Mouse (Mus musculus) kidney, adult 9 months (tissue): ENCODE measurements at regions not wholly inside any gene's neighbourhood (a gene's known extent, or its start where the extent isn't known, plus 50 kb on each side); places are given as distances from the start of the nearest gene placed in this dataset.

ENCODE experiments used
- DNase-seq: peaks from one replicate; pipeline ENCODE4 v3.0.0; 2022

DNA sequence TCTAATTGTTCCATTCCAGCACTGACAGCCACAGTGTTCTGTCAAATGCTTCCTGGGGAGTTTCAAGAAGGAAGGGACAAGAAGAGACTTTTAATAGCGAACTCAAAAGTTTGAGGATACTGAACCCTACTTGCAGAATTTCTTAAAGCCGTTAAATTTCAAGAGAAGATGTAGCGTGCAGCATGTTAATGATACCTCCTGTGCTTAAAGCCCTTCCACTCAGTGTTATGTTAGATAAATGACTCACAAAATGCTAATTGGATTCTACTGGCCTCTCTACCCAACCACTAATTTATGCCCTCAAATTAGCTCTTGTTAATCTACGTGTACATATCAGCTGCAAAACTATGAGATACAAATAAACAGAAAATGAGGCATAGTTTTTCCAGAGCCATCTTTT is 541.8 kb upstream of the Cdh20 start:
- DNase-seq = no peak

- no peak for DNase-seq
Observed at GRCm38 (mm10) chr1:104226901-104227300, 541.4 kb upstream of the Cdh20 start.

- no peak for DNase-seq
Observed at GRCm38 (mm10) chr1:104241605-104242004, 526.7 kb upstream of the Cdh20 start.

DNA sequence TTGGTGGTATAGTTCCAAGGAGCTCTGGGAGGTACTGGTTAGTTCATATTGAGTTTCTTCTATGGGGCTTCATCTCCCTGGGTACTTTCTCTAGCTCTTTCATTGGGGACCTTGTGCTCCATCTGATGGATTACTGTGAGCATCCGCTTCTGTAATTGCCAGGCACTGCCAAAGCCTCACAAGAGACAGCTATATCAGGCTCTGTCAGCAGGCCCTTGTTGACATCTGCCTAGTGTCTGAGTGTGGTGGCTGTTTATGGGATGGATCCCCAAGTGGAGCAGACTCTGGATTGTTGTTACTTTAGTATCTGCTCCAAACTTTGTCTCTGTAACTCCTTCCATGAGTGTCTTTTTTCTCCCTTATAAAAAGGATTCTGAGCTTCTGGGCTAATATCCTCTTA is 502.6 kb upstream of the Cdh20 start:
- no peak for DNase-seq

- no peak for DNase-seq
Observed at GRCm38 (mm10) chr1:104307941-104308340, 460.4 kb upstream of the Cdh20 start.

- DNase-seq = no peak
Observed at GRCm38 (mm10) chr1:104311617-104312016, 456.7 kb upstream of the Cdh20 start.

DNA sequence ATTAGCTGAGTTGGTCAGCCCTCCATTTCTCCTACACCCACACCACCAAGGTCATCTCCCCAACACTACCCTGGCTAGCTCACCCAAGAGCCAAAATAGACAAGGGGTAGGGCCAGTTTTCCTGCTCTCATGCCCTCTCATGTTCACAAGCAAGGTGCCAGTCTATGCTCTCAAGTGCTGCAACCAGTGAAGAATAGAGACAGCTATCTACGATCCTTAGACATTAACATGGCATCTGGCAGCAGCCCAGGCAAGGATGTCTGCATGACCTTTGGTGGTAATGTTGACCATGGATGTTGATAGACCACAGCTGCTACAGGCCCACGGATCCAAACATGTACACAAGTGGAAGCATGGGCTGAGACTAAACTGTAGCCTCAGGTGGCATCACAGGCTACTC is 453.3 kb upstream of the Cdh20 start:
- DNase-seq = no peak

DNA sequence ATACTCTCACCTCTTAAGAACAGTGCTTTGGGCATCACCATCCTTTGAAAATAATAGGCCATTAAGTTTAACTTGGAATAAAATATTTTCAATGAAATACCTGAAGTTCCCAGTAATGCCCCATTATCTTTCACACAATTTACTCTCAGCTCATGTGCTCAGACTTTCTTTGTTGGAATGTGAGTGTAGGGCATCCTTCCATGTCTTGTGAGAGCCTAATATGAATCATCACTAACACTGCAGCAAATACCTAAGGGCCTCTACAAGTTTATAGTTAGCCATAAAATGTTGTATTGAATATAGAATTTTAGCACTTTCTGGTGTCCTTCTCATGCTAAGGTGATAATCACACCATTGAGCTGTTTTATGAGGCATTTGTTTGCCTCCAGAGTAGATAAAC is 450.3 kb upstream of the Cdh20 start:
- no peak for DNase-seq

DNA sequence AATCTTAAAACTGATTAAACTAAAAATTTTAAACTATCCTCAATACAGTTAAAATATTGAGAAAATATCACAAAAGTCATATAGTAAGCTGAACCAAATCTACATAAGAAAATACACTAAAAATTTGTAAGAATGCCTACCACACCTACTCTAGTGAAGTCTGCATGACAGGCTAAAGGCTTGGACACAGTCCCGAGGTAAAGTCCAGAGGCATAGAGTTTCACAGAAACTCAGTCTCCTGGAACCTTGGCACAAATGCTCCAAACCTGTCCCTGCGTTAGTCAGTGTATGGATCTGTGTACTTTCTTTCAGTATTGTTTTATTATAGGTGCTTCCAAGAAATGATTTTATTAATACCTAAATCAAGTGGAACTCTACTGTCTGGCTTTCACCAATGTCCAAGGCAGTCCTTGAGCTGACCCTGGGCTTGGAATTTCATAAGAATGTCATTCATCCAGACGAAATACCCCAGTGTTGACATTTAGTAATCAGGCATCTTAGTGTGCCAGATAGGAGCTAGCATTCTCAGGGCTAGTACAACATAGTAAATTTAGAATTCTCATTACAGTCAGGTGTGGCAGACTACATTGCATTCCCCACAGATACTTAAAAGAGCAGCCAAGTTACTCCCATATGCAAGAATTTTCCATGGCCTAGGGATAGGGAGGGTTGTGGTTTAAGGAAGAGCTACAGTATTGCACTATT is 435.5 kb upstream of the Cdh20 start:
- peak; percentile 31 for DNase-seq

DNA sequence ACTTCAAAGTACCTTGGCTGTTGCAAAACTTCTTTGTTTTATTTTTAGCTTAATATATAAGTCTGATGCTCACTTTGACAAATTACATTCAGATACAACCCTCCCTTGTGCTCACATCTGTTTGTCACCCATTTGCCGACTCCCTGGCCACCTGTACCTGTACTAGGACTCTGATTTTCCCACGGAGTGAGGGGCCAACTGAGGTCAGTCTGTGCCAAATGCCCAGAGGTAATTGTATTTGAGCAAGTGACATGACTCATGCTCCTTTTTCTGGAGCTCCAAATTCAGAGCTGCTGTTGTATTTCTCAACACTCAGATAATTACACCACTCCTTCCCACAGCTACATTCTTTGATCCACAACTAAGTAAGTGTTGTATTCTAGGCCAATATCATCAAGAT is 434.8 kb upstream of the Cdh20 start:
- no peak for DNase-seq
